Mouse (Mus musculus) adrenal gland, adult (tissue): Measurements from ENCODE around the gene Fbxo24.

ENCODE experiments used
- DNase-seq, 2 experiments: peaks; one replicate each; pipeline ENCODE4 v3.0.0; 2022 to 2023; ENCODE audit warnings: low spot score in 1 of 2; ENCODE audit not compliant: inconsistent age in 2 of 2

The Fbxo24 gene

DNA sequence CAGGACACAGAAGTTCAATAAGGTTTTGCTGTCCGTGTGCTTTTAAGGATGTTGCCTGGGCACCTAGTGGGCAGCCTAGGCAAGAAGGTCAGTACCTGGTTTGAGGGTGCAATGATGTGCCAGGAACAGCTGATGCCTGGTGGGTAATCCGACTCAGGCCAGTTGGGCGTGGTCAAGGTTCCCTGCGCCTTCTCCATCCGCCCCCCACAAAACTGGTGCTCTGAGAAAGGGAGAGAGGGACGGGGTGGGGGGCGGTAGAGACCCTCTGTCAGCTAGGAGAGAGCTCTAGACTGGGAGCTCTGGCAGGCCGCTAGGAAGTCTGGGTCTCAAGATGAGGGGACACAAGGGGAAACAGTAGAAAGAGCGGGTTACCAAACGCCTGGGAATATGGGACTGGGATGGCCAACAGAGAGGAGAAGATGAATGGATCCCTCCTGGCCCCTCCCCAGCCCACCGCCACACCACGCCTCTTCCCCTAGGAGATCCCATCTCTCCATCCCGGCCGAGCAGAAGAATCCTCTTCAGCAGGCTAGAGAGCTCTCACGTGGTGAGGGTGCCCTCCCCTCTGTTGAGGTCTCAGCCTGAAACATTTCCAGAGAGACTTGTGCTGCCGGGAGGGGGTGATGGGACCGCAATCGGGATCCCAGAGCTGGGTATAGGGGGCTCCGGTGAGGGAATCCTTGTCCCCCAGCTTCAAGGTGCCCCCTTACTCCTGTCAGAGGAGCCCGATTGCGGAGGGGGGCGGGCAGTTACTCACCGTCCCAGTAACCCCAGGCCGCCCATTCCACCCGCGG is 20.7 kb downstream of the Fbxo24 start:
- DNase-seq, result peak in 1 of 2 experiments; percentile 33

GRCm38 (mm10) chr5:137601365-137601729 is 27.5 kb downstream of the Fbxo24 start:
- DNase-seq, result peak; percentile 44 to 75

GRCm38 (mm10) chr5:137600619-137601364 is 28.0 kb downstream of the Fbxo24 start, which contains the start of gene Mospd3:
Gene Mospd3 (minus strand): TSS chr5:137601058.
- DNase-seq, result peak; percentile 97 to 99

- no peak for DNase-seq
These were observed 28.6 kb downstream of the Fbxo24 start for GRCm38 (mm10) chr5:137600281-137600618.

DNA sequence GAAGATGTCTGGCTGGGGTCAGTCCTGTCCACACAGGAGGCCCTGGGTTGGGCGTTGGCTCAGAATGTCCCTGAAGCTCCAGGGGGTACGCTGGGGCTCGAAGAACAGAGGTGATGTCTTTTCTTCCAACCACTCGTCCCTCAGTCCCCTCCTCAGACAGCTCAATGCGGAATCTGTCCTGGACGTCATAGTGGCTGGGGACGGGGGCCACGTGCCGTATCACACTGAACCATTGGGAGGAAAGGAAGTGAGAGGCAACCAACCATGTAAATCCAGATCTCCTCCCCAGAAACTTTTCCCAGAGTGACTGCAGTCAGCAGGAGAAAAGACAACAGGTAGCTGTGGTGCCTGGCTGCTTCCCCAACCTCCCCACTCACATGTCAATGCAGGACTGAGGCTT is 29.2 kb downstream of the Fbxo24 start:
- DNase-seq, result peak in 1 of 2 experiments; percentile 39

DNA sequence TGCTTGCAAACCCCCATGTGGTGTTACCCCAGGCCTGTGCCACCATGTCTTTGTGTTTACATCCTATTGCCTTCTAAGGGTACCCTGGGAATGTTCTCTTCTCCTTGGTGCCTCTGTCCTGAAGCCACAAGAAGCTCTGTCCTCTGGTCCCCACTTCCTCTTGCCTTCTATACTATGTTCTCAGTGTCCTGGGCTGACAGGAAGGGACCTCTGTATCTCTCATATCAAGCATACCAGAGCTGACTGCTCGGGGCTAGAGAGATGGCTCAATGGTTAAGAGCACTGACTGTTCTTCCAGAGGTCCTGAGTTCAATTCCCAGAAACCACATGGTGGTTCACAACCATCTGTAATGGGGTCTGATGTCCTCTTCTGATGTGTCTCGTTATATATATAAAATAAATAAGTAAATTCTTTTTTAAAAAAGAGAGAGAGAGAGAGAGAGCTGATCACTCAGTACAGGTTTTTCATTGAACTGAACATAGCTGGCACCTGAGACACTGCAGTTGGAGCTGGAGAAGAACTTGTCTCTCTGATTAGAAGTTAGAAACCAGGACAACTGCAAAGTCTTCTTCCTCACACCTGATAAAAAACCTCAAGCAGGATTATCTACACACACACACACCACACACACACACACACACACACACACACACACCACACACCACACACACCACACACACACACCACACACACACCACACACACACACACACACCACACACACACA is 30.5 kb downstream of the Fbxo24 start:
- DNase-seq, result no peak

DNA sequence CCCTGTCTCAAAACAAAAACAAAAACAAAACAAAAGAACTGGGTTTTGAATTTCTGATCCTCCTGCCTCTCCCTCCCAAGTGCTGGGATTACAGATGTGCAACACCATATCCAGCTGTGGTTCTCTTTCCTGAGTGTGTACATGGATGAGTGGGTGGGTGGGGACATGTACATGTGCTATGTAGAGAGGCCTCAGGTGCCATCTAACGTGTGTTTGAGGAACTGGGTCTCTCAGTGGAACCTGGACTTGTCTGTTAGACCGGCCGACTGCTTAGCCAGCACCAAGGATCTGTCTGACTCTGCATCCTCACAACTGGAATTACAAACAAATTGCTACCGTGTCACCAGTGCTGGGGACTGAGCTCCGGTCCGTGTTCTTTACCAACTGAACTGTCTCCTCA is 31.2 kb downstream of the Fbxo24 start:
- DNase-seq, result no peak

DNA sequence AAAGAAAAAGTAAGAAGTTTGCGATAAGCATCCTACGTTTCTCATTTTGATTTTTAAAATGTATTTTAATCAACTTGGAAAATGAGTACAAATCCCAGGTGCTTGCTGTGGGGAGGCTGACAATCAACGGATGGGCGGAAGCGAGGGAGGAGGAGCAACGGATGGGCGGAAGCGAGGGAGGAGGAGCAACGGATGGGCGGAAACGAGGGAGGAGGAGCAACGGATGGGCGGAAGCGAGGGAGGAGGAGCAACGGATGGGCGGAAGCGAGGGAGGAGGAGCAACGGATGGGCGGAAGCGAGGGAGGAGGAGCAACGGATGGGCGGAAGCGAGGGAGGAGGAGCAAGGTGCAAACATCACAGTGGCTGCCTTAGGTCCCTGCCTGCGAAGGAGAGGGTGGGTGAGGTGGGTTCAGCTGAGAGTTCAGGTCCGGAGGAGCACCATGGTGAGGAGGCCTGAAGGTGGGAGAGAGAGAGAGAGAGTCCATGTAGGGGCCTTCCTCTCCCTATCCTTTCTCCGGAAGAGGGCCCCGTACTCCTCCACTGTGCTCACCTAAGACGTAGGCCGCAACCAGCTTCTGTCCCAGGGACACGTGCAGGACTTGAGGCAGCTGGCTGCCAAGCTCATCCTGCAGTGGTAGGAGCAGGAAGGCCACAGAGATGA is 32.1 kb downstream of the Fbxo24 start:
- peak in 1 of 2 experiments; percentile 58 for DNase-seq

GRCm38 (mm10) chr5:137595921-137596320 is 32.9 kb downstream of the Fbxo24 start:
- DNase-seq, result no peak

DNA sequence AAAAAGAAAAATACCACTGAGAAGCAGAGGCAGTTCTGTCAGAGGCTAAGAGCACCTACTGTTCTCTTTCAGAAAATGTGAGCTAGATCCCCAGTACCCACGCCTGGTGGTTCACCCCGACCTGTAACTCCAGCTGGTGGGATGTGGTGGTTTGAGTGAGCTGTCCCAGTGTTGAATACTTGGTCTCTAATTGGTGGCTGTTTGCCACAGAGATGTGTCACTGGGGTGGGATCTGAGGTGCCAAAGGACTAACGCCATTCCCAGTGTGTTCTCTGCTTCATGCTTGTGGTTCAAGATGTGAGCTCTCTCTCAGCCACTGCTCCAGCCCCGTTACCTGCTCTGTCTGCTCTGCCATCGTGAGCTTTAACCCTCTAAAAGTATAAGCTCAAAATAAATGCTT is 38.3 kb downstream of the Fbxo24 start:
- no peak for DNase-seq

DNA sequence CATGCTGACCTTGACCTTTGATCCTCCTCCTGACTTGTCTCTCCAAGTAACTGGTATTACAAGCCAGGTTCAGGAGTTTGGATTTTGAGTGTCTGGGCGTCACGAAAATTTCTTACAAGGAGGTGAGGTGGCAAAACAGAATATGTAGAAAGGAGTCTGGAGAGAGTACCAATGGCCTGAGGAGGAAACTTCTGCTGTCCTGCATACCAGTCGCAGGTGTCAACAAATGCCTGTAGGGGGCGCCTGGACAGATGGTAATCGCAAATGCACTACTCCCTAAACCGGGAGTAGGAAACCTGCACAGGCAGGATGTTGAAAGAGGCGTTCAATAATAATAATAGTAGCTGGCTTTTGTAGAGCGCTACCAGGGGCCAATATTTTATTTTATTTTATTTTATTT is 43.8 kb downstream of the Fbxo24 start:
- DNase-seq, result peak; percentile 76 to 92

DNA sequence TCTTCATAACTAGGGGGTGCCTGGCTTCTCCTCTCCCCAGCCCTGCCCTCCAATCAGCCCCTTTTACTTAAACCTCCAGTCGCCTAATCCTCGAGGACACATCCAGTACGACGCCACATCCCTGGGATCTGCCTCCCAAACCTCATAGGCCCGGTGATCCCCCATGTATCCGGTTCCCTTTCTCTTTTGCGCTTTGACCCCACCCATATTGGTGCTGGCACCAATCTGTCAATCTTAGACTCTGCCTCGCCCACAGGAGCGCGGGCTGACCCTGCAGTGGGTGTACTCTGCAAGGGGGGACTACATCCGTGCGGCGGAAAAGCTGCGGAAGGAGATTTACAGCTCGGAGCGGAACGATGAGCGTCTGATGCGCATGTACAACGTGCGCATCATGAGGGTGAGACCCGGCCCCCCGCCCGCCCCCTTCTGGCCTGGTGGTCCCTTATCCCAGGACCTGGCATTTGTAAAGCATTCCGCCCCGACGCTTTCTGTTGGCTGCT is 45.1 kb downstream of the Fbxo24 start:
- DNase-seq, result peak in 1 of 2 experiments; percentile 46

DNA sequence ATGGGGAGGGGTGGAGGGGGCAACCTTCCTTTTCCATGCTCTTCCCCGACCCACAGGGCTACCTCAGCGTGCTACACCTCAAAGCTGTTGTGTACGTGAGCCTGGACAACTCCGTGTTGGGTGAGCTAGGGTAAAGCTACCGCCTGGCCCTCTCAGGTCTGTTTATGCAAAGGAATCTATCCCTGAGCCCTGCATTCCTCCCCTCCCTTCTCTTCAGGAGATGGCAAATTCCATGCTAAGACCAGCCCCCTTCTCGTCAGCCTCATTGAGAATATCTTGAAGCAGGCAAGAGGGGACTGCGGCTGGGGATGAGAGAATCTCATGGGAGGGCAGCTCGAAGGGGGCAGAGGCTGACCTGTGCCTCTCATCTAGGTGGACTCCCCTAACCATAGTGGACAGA is 46.1 kb downstream of the Fbxo24 start:
- DNase-seq, result no peak

DNA sequence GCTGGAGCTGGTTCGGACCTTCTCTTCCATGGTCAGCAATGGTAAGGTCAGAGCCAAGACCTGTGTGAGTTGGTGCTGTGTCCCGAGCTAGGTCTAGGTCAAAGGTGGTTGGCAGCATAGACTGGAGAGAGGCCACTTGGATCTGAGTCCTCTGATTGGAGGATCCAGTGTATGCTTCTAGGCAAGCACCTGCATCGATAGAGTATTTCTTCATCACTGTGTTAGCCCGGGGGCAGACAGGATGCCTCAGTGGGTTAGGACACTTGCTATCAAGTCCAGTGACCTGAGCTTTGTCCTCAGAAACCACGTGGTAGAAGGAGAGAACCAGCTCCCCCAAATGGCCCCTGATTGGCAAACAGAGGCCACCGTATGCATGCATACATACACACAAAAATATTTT is 48.6 kb downstream of the Fbxo24 start:
- DNase-seq, result no peak

- peak; percentile 70 to 83 for DNase-seq
These were observed 54.3 kb downstream of the Fbxo24 start for GRCm38 (mm10) chr5:137574470-137574901.

DNA sequence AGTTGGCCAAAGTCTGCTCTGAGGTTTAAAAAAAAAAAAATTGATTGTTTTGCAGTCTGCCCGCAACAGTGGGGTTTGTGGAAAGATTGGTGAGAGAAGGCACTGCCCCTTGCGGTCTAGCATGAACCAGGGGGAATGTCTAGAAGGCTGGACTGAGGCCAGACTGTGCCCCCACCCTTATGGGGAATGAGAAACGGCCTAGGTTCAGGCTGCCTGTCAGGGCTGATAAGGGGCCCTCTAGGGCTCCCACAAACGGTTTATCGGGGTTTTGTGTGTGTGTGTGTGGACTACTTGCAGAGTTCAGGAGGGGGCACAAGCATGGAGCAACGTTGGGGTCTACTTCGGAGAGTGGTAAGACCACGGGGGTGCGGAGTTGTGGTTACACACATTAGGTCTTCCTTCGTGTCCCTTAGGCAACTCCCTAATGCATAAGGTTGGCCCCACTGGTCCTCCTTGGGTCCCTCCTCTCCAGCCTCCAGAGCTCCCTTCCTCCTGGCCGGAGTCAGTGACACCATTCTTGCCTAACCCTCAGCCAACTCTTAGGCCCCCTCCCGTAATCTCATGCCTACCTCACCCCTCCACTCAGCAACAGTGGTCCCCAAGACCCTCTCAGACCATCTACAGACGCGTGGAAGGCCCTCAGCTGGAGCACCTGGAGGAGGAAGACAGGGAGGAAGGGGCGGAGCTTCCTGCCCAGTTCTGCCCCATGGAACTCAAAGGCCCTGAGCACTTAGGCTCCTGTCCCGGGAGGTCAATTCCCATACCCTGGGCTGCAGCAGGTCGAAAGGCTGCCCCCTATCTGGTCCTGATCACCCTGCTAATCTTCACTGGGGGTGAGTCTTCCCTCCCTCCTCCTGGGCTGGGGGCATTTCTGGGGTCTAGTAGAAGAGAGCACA is 57.9 kb downstream of the Fbxo24 start:
- DNase-seq, result no peak

DNA sequence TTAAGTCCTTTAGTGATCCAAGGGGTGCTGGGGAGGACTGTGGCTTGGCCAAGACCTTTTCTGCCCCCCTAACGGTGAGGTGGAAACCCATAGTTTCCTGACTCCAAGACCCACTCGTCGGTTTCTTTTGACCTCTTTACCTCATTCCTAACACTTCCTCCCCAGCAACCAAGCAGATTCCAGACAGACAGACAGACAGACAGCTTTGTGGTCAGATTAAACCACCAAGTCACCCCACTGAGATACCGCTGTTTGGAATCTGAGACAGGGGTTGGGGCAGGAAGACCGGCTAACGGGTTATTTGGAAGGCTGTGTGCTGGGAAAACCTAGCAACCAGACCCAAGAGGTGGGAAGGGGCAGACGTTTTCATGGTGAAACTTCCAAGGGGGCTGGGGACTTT is 58.6 kb downstream of the Fbxo24 start:
- no peak for DNase-seq

DNA sequence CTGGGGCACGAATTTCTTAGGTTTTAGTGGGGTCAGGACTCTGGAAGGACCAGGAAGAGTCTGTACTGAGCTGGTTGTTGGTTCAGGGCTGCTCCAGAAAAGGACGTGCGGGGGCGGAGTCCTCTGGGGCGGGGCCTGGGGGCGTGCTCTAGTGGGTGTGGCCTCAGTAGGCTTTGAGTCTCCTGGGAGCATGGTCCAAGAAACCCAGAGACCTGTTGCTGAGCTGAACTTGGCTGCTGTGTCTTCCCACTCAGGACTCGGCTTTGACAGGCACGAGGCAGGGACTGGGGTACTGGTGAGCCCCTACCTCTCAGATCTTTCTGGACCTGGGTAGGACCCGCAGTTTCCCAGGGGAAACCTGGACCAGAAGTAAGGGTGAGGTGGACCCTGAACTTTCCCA is 59.1 kb downstream of the Fbxo24 start, which contains the start of gene Tfr2:
TSS of gene Tfr2 (plus strand) at position 176 of the 400 bp plus-strand sequence.
- DNase-seq, result peak; percentile 60 to 79

GRCm38 (mm10) chr5:137569031-137569430 is 59.8 kb downstream of the Fbxo24 start:
- DNase-seq, result no peak
